Mouse (Mus musculus): ENCODE data around the gene St7.

GRCm38 (mm10) chr6:17842759-17843158 is 150.0 kb downstream of the St7 start:
- TF ChIP-seq POLR2A (IDR thresholded peaks at IDR 0.05; ENCODE audit: insufficient read depth, low read length) = no peak
- TF ChIP-seq EP300 (IDR thresholded peaks at IDR 0.05; ENCODE audit: insufficient read depth, low read depth, low read length) = no peak
- no peak for TF ChIP-seq CTCF (IDR thresholded peaks at IDR 0.05; ENCODE audit: low read depth, low read length)
